Mouse (Mus musculus) thymus, postnatal 36 days (tissue): Measurements from ENCODE around the gene Efhd2.

Experiments
- DNase-seq, 2 experiments: peaks; one replicate each; pipeline ENCODE4 v3.0.0; 2022; ENCODE audit warnings: mixed read lengths in 2 of 2

Efhd2 gene

DNA sequence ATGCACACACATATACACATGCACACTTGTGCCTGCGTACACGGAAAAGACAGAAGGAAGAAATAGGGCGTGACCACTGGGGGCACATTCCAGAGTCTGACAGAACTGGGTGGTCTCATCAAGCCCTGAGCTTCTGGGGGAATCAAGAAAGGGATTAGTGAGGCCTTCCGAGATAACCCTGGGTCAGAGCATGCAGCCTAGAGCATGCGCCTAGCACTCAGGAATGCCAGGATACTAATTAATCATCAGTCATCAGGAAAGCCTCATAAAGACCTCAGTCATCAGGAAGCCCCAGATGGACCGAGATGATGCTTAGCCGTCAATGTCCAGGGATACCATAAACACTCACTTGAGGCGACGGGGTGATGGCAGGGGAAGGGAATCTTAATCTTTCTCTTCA is 5.2 kb upstream of the Efhd2 start:
- no peak for DNase-seq

- DNase-seq, result no peak
These were observed 4.4 kb upstream of the Efhd2 start for GRCm38 (mm10) chr4:141879074-141879473.

- no peak for DNase-seq
These were observed 3.9 kb upstream of the Efhd2 start for GRCm38 (mm10) chr4:141878621-141879020.

- DNase-seq, result no peak
These were observed 875 bp upstream of the Efhd2 start for GRCm38 (mm10) chr4:141875481-141876108.

- DNase-seq, result no peak
These were observed 564 bp downstream of the Efhd2 start for GRCm38 (mm10) chr4:141874111-141874600.

DNA sequence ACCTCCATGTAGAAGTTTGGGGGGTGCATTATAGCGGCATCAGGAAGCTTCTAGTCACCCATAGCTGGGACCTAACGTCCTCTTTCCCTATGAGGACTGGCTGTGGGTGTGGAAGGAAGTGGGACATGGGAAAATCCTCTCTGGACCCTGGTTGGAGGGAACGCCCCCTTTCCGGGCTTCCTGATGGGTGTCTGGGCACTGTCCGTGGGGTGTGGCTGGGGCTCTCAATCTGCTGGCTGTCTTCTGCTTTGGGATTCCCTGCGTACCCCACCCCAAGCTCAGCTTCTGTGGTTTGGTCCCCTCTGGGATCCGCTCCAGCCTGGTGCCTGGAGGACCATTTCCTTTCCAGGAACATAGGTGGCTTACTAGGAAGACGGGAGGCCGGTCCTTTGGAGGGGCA is 1.7 kb downstream of the Efhd2 start:
- DNase-seq, result no peak

- DNase-seq, result no peak
These were observed 2.8 kb downstream of the Efhd2 start for GRCm38 (mm10) chr4:141871909-141872308.

DNA sequence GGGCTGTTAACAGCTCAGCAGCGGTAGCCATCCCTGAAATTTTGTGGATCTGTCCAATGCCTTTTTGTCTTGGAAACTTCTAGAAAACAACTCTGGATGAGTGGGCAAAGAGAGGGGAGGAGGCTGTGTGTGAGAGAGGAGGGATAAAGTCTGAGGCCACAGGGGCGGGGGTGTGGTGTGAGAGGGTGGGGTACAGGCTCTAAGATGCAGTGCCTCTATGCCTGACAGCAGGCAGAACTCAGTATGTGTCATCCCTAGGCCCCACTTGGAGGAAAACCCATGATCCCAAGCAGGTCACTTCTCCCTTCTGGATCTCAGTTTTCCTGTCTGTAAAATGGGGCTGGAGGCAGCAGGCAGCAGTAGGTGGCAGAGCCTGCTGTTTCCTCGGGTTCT is 3.4 kb downstream of the Efhd2 start:
- DNase-seq, result no peak

- no peak for DNase-seq
These were observed 3.9 kb downstream of the Efhd2 start for GRCm38 (mm10) chr4:141870666-141871332.

DNA sequence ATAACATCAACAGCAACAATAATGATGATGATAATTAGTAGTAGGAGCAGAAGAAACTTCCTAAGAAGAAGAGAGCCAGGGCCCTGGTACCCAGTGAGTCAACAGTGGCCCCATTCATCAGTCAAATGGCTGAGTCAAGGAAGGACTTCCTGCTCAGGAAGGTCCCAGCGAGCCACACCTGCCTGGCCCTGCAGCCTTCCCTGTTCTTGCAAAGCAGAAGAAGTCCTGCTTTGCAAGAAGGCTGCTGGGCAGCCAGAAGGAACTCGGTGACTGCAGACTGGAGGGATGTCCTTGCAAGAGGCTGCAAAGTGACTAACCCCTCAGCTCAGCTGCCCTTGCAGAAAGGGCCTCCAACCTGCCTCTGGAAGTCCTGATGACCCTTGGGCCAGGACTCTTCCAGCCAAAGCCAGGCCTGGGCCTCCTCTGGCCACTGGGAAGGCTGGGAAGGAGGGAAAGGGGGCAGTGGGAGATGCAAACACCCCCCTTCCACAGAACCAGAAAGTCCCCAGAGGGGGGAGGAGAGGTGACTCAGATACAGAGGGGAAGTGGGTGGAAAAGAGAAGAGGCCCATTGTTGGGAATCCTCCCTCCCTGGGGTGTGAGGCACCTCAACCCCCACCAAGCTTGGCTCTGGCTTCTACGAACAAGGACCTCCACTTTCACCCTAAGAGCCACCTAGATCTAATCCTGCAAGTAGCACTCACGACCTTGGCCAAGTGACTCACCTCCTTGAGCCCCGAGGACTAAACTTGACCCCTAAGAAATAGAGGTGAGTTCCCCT is 5.1 kb downstream of the Efhd2 start:
- no peak for DNase-seq

GRCm38 (mm10) chr4:141868051-141868450 is 6.7 kb downstream of the Efhd2 start:
- no peak for DNase-seq

DNA sequence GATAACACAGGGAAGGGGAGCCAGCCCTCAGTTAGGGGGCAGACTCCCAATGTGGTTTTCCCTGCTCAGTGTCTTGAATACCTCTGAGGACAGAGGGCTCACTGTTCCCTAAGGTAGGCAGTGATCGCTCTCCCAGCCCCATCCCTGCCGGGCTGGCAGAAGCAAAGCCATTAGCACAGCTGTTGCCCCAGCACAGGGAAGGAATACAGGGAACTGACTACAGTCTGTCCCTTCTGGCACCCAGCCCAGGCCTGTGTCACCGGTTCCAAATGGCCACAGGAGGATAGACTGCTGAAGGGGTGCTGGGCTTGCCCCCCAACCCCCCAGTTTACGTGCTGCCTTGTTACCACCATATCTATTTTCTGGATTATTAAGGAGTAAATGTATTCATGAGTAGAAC is 7.2 kb downstream of the Efhd2 start:
- DNase-seq, result no peak

DNA sequence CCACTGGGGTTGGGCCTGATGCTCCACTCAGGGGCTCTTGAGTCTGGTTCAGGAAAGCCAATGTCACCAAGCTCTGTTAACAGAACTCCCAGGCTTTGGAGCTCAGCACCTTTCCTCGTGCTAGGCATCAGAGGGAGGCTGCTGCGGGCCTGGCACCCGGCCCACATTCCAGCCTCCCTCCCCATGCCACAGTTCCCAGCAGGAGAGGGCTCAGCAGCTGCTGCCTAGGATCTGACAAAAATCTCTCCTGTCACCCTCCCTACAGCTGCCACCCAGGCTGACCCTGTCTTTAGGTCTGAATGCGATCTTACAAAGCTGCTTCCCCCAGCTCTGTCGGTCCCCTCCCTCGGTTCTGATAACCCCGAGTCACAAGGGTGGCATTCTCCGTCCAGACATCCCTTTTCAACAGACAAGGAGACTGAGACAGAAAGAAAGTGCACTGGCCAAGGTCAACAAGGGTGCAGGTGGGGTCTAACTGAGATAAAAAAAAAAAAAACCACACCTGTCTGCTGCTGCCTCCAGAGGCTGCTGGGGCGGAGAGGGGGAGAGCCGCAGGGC is 7.7 kb downstream of the Efhd2 start:
- DNase-seq, result no peak

- no peak for DNase-seq
These were observed 9.1 kb downstream of the Efhd2 start for GRCm38 (mm10) chr4:141865600-141865999.

GRCm38 (mm10) chr4:141865006-141865405 is 9.7 kb downstream of the Efhd2 start:
- DNase-seq, result no peak

- no peak for DNase-seq
These were observed 10.2 kb downstream of the Efhd2 start for GRCm38 (mm10) chr4:141864506-141864905.

- DNase-seq, result no peak
These were observed 10.9 kb downstream of the Efhd2 start for GRCm38 (mm10) chr4:141863726-141864280.

GRCm38 (mm10) chr4:141862867-141863266 is 11.9 kb downstream of the Efhd2 start:
- DNase-seq, result no peak

DNA sequence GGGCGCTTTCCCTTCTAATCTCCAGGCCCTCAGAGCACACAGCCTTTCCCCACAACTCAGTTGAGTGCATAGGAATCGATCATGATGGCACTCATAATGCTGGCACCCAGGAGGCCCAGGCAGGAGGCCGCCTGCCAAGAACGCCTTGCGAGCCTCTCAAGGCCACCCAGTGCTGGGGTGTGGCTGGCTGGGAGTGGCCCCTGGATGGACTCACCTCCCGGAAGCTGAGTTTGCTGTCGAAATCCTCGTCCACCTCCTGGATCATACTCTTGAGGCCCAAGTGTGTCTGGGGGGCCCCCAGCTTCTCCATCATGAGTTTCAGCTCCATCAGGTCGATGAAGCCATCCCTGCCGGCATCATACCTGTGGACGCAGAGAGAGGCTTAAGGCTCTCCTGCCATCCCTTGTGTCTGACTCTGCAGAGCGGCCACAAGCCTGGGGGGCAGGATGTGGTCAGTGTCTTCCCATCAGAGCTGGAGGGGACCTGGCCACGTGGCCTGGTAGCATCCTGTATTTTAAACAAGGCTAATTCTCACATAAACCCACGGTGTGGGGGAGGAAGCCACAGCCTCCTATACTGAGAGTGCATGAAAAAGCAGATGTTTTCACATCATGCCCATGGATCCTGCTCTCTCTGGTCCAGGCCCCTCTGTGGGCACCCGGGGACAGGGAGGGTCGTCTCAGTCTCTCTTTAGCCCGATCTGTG is 13.0 kb downstream of the Efhd2 start:
- DNase-seq, result no peak

DNA sequence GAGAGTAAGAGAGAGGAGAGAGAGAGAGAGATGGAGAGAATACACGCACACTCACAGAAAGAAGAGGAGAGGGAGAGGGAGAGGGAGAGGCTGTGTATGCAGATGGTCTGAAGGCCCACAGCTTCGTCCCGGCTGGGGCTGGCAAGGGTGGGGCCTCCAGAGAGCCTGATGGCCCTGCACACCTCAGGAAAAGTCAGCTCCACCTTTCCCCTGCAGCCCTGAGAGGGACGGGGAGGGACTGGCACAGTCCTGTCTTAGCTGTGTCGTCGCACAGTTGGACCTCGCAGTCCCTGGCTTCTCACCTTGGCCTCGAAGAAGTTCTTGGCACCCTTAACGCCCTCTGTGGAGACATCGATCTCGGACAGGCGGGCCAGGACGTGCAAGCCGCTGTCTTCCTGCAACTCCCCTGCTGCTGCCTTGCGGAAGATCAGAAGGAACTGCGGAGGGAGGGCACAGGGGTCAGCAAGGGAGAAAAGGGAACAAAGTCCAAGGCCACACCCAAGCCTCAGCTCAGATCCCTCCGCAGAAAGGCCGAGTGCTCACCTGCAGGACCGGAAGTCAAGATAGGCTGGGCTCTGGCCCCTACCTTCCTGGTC is 14.4 kb downstream of the Efhd2 start:
- DNase-seq, result no peak

DNA sequence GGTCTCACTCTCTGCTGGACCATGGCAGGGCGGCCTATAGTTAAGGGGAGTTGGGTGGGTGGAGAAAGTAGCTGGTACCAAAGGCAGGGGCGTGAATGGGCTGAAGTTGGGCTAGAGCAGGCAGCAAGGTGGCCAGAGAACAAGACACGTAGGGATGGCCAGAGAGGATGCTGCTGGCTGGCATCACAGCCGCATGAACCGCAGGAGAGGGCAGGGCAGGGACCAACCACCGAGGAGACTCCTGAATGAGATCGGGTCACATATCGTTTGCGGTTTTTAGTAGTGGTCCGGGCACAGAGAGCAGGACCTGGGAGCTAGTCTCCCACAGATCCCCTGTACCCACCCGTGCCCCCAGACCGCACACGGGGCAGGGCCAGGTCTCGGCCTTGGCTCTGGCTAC is 15.4 kb downstream of the Efhd2 start:
- no peak for DNase-seq

- DNase-seq, result no peak
These were observed 16.2 kb downstream of the Efhd2 start for GRCm38 (mm10) chr4:141858501-141858900.
